Comparison of ENCODE assay signal across 8 mouse cellular contexts in genomic region chr8:9975898-9976611, GRCm38 (mm10). TPM values are rescaled to one million over a fixed set of nuclear protein-coding genes. Genes with fewer than 3 reads are reported as not detected.
DNase-seq lines count a peak whose midpoint lies in the region; ATAC-seq and TF ChIP-seq lines count a peak whose summit lies in the region.

No protein-coding gene starts in this region.

- H3K27ac ChIP-seq in hindbrain, embryonic 10.5 days = peak overlapping the region; percentile 88
- H3K27ac ChIP-seq in lung, postnatal 0 days (ENCODE audit: low read length) = 0 out of 2 replicates have a peak overlapping the region, but pooled peaks have one; percentile 8

- peak; percentile 99 for DNase-seq in MN1 (ENCODE audit: low spot score)
- DNase-seq in cerebellum, adult 9-10 months = peak; percentile 99
- peak; percentile 99 for DNase-seq in hindbrain, embryonic 10.5 days (ENCODE audit: low spot score)
- DNase-seq in layer of hippocampus, adult 9-11 months = peak; percentile 99
- DNase-seq in lung, postnatal 0 days (ENCODE audit: low spot score) = peak; percentile 100
- DNase-seq in ovary, postnatal 14 days (ENCODE audit: low spot score) = peak; percentile 94
- DNase-seq in thymus, postnatal 14 days = peak; percentile 98

- TF ChIP-seq EP300 in lung, postnatal 0 days (IDR thresholded peaks at IDR 0.05) = no peak

- peaks cover 44% of the 10 kb centered on the region for H3K4me1 ChIP-seq in hindbrain, embryonic 10.5 days (replicated peaks)
- H3K4me1 ChIP-seq in lung, postnatal 0 days (ENCODE audit: insufficient read depth, low read depth, low read length) = peaks cover 10% of the 10 kb centered on the region; the same call in 1 of the 2 replicates

- H3K9ac ChIP-seq in lung, postnatal 0 days (replicated peaks; ENCODE audit: low read depth) = peak overlapping the region; percentile 43

- H3K9me3 ChIP-seq in hindbrain, embryonic 10.5 days = no peaks in the 10 kb centered on the region
- H3K9me3 ChIP-seq in lung, postnatal 0 days (ENCODE audit: low read length) = no peaks in the 10 kb centered on the region

- under 1% methylated on average over 47 of the region's 47 CpGs for WGBS in hindbrain, embryonic 10.5 days
- WGBS in lung, postnatal 0 days = 2% methylated on average over 47 of the region's 47 CpGs

- peak; percentile 91 for ATAC-seq in frontal cortex, adult (ENCODE audit: low TSS enrichment)
- ATAC-seq in lung, postnatal 0 days = peak; percentile 95

- H3K4me3 ChIP-seq in hindbrain, embryonic 10.5 days = peak overlapping the region; percentile 84
- peak overlapping the region; percentile 55 for H3K4me3 ChIP-seq in lung, postnatal 0 days (ENCODE audit: low read depth, low read length)

- H3K4me2 ChIP-seq in lung, postnatal 0 days (replicated peaks; ENCODE audit: low read depth, low read length) = peak overlapping the region; percentile 76

- peak; percentile 84 for TF ChIP-seq CTCF in lung, postnatal 0 days (IDR thresholded peaks at IDR 0.05)

- no peaks in the 10 kb centered on the region for H3K27me3 ChIP-seq in hindbrain, embryonic 10.5 days (ENCODE audit: insufficient read depth, poor library complexity, severe bottlenecking)
- H3K27me3 ChIP-seq in lung, postnatal 0 days (replicated peaks; ENCODE audit: insufficient read depth, low read length) = no peaks in the 10 kb centered on the region

- H3K36me3 ChIP-seq in hindbrain, embryonic 10.5 days = peaks cover 27% of the 10 kb centered on the region
- H3K36me3 ChIP-seq in lung, postnatal 0 days (ENCODE audit: insufficient read depth, low read length) = 0 out of 2 replicates have a peak, but pooled peaks cover 16% of the 10 kb centered on the region

RNA-seq across cellular contexts. Expression of gene Lig4, which starts 1.4 kb away (rescaled TPM):
- polyA plus RNA-seq in hindbrain, embryonic 10.5 days (2016; fragmentation: Nextera tagmentation; extraction: Ambion mirVana) = 7.1 and 8.1 TPM in 2 replicates
- 3.4 and 3.5 TPM in 2 replicates for polyA plus RNA-seq in lung, postnatal 0 days (2015; fragmentation: Nextera tagmentation; extraction: Ambion mirVana)

RNA-seq across cellular contexts. Expression of gene Abhd13, which starts 1.5 kb away (rescaled TPM):
- 14.5 and 15.1 TPM in 2 replicates for polyA plus RNA-seq in hindbrain, embryonic 10.5 days (2016; fragmentation: Nextera tagmentation; extraction: Ambion mirVana)
- 12.0 and 12.9 TPM in 2 replicates for polyA plus RNA-seq in lung, postnatal 0 days (2015; fragmentation: Nextera tagmentation; extraction: Ambion mirVana)

RNA-seq across cellular contexts. Expression of gene Tnfsf13b, which starts 30.2 kb away (rescaled TPM):
- 0.30 TPM in 1 of 2 replicates, not detected in the other for polyA plus RNA-seq in hindbrain, embryonic 10.5 days (2016; fragmentation: Nextera tagmentation; extraction: Ambion mirVana)
- polyA plus RNA-seq in lung, postnatal 0 days (2015; fragmentation: Nextera tagmentation; extraction: Ambion mirVana) = 1.3 TPM in 2 replicates

Comparison
In these comparisons a context has a peak if more than half of its experiments do, and no peak if none do; other contexts are left out.
1. Peak in every context shown above with its lines: DNase-seq, ATAC-seq, H3K4me3 ChIP-seq and H3K27ac ChIP-seq.